Mouse (Mus musculus) bone marrow macrophage, adult 2 months (primary cell): Measurements from ENCODE around the gene Nhsl2.

ENCODE experiments used
- CTCF ChIP-seq: IDR thresholded peaks from 2 replicates; pipeline ENCODE4 v1.5.1; 2012; ENCODE audit warnings: low read depth, mild to moderate bottlenecking, low read length, moderate library complexity
- POLR2A ChIP-seq: IDR thresholded peaks from 2 replicates; pipeline ENCODE4 v1.6.1; 2012; ENCODE audit warnings: mild to moderate bottlenecking, low read depth, low read length, borderline replicate concordance

DNA sequence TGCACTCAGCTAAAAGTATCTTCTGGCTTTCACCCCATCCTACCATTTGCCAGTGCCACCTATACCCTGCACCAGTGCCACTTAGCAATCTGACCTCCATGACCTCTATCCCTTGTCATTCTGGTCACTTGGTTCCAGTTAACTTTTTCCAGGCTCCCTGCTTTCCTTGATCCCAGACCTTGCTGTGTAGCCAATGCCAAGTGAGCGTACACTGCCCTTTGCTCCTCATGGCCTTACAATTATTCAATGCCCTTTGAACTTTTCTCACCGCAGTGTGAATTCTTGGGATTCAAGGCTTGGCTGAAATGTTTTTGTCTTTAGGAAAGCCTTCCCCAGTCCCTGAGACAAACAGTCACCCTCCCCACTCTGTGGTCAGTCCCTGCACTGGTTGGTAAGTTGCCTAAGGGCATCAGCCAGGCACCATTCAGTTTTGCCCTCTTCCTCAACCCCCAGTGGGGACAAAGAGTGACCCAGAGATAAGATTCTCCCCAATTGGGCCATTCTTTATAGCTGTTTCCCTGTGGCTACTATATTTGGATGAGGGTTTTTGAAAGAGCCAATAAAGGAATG, 95.7 kb downstream of the Nhsl2 start:
- TF ChIP-seq CTCF = no peak
- no peak for TF ChIP-seq POLR2A
